Mouse (Mus musculus) hindbrain, embryonic 12.5 days (tissue): ENCODE measurements around the gene S1pr1. TPM values are rescaled to one million over a fixed set of nuclear protein-coding genes. Genes with fewer than 3 reads are reported as not detected.

Experiments
- ATAC-seq: fragments of 200-750 bp; cut with Nextera tagmentation; 2 replicates; pipeline ENCODE4 v1.8.0; 2017; ENCODE audit warnings: moderate TSS enrichment; ENCODE audit not compliant: low FRiP score
- H3K27ac ChIP-seq: fragments of 300-500 bp; sonication (generic); 2 replicates; pipeline ENCODE4 v1.5.1; 2016; ENCODE audit warnings: mild to moderate bottlenecking
- H3K27me3 ChIP-seq: fragments of 300-500 bp; sonication (generic); 2 replicates; pipeline ENCODE4 v1.6.1; 2016; ENCODE audit warnings: mild to moderate bottlenecking
- H3K36me3 ChIP-seq: fragments of 300-500 bp; sonication (generic); 2 replicates; pipeline ENCODE4 v1.6.1; 2016; ENCODE audit warnings: mild to moderate bottlenecking
- H3K4me1 ChIP-seq: fragments of 300-500 bp; sonication (generic); 2 replicates; pipeline ENCODE4 v1.6.1; 2016
- H3K4me2 ChIP-seq: fragments of 300-500 bp; sonication (generic); replicated peaks from 2 replicates; pipeline ENCODE4 v1.6.1; 2016; ENCODE audit warnings: mild to moderate bottlenecking
- H3K4me3 ChIP-seq: fragments of 300-500 bp; sonication (generic); 2 replicates; pipeline ENCODE4 v1.5.1; 2016; ENCODE audit warnings: mild to moderate bottlenecking
- H3K9ac ChIP-seq: fragments of 300-500 bp; sonication (generic); 2 replicates; pipeline ENCODE4 v1.6.1; 2016; ENCODE audit warnings: mild to moderate bottlenecking, moderate library complexity
- H3K9me3 ChIP-seq: fragments of 300-500 bp; sonication (generic); replicated peaks from 2 replicates; pipeline ENCODE4 v1.6.1; 2016; ENCODE audit warnings: mild to moderate bottlenecking
- WGBS: fragments of 180-500 bp; shearing (Covaris S2); methylation state at CpG from one replicate; pipeline ENCODE4 v1.1.7; 2016; 5-methylcytosine and 5-hydroxymethylcytosine counted together
- polyA plus RNA-seq: library from polyadenylated mRNA; unstranded; fragments of >200 nt; fragmentation: Nextera tagmentation; extraction: Ambion mirVana; gene quantifications from 2 replicates; pipeline ENCODE4 v1.2.1, GENCODE M21; 2016

Gene S1pr1
- 17.1 and 22.5 TPM in 2 replicates for polyA plus RNA-seq

DNA sequence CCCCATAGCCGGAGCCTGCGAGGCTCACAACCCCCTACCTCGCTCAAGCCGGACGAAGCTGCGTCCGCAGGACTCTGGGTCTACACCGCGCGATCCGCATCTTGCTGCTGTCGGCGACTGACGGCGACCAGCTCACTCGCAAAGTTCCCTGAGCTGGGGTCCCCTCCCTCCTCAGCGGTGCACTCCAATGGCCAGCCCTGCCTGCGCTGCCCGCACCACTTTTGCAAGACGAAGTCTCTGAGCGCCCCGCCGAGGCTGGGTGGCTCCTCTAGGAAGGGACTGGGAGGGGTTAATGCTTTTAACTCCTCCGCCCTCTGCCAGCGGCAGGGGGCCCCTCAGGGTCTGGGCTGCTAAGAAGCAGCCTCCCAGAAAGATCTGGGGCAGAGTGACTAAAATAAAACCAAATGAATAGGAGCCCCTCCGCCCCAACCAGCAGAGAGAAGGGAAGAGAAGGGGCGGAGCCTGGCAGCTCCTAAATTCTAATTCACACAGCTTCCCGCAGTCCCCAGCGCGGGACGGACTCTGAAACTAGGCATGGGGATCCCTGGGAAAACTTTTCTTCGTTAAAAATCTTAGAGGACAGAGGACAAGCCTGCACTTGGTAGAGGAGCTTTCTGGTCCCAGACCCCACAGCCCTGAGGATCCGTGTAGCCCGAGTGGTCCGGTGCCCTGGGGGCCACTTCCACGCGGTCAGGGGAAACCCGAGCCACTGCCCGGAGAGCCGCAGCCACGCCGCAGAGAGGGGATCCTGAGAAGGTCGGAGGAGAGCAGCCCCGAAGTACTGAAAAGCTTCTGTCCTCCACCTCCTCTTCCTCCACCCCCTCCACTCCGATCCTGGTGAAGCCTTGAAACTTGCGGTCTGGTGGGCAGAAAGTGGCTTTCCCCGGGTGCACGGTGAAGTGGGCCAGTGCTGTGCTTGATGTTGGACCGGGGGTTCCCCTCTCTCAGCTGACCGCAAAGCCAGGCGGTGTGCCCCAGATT is at the start of gene S1pr1:
Gene S1pr1 (minus strand): TSS at position 402 of the 981 bp plus-strand sequence.
- peak within 1 kb of the TSS; percentile 64 for H3K9ac ChIP-seq
- H3K27me3 ChIP-seq, result peaks cover 8% of the 10 kb centered on the region
- under 1% methylated on average over 51 of the region's 51 CpGs for WGBS
- H3K9me3 ChIP-seq, result no peaks in the 10 kb centered on the region
- peak within 1 kb of the TSS; percentile 49 for H3K4me3 ChIP-seq
- peak; percentile 92 for ATAC-seq
- H3K4me1 ChIP-seq, result peaks cover 12% of the 10 kb centered on the region
- peak within 1 kb of the TSS; percentile 74 for H3K27ac ChIP-seq
- peak within 1 kb of the TSS; percentile 78 for H3K4me2 ChIP-seq
- no peaks in the 10 kb centered on the region for H3K36me3 ChIP-seq

DNA sequence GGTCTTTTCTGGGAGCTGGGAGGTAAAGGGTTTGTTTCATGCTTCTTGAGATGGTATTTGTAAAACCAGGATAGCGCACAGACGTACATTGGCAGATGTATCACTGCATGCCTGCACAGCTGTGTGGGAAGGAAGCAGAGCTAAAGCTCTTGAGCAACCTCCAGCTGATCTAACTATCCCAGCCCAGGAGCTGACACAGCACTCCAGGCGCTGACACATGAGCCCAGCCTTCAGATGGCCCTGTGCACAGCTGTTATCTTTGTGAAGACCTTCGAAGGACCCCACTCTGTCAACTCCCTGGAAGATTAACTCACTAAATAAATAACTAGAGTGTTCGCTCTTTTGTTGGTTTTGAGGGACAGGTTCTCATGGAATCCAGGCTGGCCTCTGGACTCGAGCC is 48.4 kb upstream of the S1pr1 start:
- no peaks in the 10 kb centered on the region for H3K4me1 ChIP-seq
- no peak overlapping the region for H3K4me2 ChIP-seq
- no peaks in the 10 kb centered on the region for H3K27me3 ChIP-seq
- no peak for ATAC-seq
- no peaks in the 10 kb centered on the region for H3K36me3 ChIP-seq
- H3K4me3 ChIP-seq, result no peak overlapping the region
- no peak overlapping the region for H3K27ac ChIP-seq
- H3K9ac ChIP-seq, result no peak overlapping the region
- WGBS, result 64% methylated on average over 6 of the region's 6 CpGs
- H3K9me3 ChIP-seq, result no peaks in the 10 kb centered on the region

DNA sequence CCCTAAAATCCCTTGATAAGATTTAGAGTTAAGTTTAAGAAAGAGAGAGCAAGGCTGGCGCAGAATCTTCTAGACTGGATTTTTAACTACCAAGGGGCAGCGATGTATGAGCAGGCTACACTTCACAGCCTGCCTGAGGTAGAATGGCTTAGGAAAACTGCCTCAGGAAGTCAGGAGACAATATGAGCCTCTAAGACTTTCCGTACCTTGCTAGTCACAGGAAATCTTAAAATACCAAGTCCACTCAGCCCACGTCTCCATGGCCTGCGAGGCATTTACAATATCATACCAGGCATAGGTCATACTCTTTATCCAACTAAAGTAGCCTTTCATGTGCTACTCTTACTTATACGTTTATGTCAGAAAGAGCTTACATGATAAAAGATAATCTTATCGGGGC is 48.0 kb upstream of the S1pr1 start:
- Histone ChIP-seq H3K9me3 (no peaks in the 10 kb centered on the region), H3K27ac (no peak overlapping the region), H3K4me2 (no peak overlapping the region), H3K4me1 (no peaks in the 10 kb centered on the region), H3K36me3 (no peaks in the 10 kb centered on the region), H3K27me3 (no peaks in the 10 kb centered on the region), H3K4me3 (no peak overlapping the region), H3K9ac (no peak overlapping the region)
- 81% methylated on average over 7 of the region's 7 CpGs for WGBS
- ATAC-seq, result no peak

DNA sequence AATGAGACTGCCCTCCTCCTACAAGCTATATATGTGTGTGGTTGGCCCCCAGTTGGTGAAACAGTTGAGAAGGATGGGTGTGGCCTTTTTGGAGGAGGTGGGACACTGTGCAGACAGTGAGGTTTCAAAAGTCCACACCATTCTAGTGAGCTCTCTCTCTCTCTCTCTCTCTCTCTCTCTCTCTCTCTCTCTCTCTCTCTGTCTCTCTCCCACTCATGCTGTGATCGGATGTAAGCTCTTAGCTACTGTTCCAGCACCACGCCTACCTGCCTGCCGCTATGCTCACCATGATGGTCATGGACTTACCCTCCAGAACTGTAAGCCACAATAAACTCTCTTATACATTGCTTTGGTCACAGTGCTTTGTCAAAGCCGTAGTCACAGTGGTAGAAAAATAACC is 44.8 kb upstream of the S1pr1 start:
- 93% methylated on average over 4 of the region's 4 CpGs for WGBS
- Histone ChIP-seq H3K4me3 (no peak overlapping the region), H3K9me3 (no peaks in the 10 kb centered on the region), H3K27ac (no peak overlapping the region), H3K4me1 (no peaks in the 10 kb centered on the region), H3K27me3 (no peaks in the 10 kb centered on the region), H3K36me3 (no peaks in the 10 kb centered on the region), H3K9ac (no peak overlapping the region), H3K4me2 (no peak overlapping the region)
- ATAC-seq, result no peak

DNA sequence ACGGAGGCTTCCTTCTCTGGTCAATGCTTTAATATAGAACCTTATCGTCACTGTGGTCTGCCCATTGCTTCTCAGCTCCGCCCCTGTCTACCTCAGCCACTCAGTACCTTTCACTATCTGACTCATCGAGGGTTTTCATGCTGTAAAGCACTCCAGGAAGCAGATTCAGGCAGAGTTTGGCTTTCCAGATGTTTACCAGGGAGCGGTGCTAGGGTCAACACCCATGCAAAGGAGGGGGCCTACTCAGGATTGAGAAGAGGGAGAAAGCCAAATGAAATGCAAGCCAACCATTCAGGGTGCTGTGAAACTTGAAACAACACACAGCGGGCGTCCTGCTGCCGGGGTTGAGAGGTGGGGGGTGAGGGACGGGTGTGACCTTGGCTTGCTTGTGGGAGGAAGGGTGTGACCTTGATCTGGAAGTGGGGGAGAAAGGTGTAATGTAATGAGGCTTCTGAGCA is 43.6 kb upstream of the S1pr1 start:
- ATAC-seq, result no peak
- H3K4me3 ChIP-seq, result no peak overlapping the region
- H3K27me3 ChIP-seq, result no peaks in the 10 kb centered on the region
- no peak overlapping the region for H3K4me2 ChIP-seq
- no peak overlapping the region for H3K27ac ChIP-seq
- no peaks in the 10 kb centered on the region for H3K36me3 ChIP-seq
- H3K9me3 ChIP-seq, result no peaks in the 10 kb centered on the region
- no peak overlapping the region for H3K9ac ChIP-seq
- no peaks in the 10 kb centered on the region for H3K4me1 ChIP-seq
- 13% methylated on average over 9 of the region's 9 CpGs for WGBS

DNA sequence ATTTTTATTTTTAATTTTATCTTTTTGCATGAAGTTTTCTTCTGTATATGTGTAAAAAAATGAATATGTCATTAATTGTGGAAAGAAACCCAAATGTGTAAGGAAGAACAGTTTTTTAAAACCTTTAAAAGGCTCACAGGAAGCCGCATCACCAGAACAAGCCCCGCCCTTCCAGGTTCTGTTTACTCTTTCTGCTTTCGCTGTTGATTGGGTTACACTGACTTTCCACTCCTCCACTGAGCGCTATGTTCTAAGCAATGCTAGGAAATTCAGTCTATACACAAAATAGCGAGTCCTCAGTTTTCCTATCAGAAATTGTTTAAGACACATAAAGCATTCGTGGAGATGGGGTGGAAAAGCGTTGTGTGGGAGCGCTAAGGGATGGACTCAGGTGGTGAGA is 39.6 kb upstream of the S1pr1 start:
- Histone ChIP-seq H3K27me3 (no peaks in the 10 kb centered on the region), H3K4me1 (no peaks in the 10 kb centered on the region), H3K4me3 (no peak overlapping the region), H3K9me3 (no peaks in the 10 kb centered on the region), H3K9ac (no peak overlapping the region), H3K4me2 (no peak overlapping the region), H3K27ac (no peak overlapping the region), H3K36me3 (no peaks in the 10 kb centered on the region)
- no peak for ATAC-seq
- WGBS, result 59% methylated on average over 8 of the region's 8 CpGs

DNA sequence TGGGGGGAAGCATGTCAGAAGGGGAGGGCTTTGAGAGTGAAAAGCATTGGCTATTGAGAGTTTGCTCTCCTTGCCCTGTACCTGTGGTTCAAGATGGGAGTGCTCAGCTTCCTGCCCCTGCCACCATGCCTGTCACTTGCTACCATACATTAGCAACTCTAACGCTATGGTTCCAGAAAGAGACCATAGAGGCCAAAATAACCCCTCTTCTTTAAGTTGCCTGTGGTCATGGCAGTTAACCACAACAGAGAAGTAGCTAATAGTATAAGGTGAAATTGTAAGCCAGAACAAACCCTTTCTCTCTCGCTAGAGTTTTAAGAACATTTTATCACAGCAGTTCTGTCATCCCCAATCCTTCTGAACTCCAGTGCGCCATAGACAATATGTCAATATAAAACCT is 35.5 kb upstream of the S1pr1 start:
- Histone ChIP-seq H3K9me3 (no peaks in the 10 kb centered on the region), H3K4me2 (no peak overlapping the region), H3K27me3 (no peaks in the 10 kb centered on the region), H3K9ac (no peak overlapping the region), H3K36me3 (no peaks in the 10 kb centered on the region), H3K4me3 (no peak overlapping the region), H3K27ac (no peak overlapping the region), H3K4me1 (no peaks in the 10 kb centered on the region)
- WGBS, result 92% methylated on average over 3 of the region's 3 CpGs
- ATAC-seq, result no peak

DNA sequence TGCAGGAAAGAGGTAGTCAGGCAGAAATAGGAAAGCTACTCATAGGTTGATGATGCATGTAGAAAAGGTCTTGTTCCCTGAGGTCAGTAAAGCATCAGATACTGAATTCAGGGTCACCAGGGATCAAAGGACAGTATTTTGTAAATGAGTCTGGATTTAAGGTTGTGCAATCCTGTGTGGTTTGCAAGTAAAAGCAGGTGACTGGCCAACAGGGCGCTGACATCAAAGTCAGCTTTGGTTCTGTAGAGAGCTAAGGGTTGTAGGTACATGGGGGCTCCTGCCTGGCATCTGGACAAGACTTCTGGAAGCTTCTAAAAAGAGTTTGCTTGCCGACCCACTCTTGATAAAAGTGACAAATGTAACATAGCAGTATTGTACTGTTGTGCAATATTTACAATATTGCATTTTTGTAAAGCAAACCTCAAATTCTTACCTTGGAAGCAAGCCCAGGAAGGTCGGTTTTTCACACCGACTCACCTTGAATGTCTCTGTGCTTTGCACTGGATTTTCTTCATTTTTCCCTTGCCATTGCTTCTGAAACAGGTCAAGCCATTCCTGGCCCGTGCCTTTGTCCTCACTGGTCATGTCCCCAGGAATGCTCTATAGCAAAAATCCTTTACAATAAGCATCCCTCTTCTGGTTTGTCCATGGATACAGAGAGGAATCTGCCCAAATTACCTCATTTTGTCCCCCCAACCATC is 33.6 kb upstream of the S1pr1 start:
- no peak overlapping the region for H3K4me2 ChIP-seq
- no peak overlapping the region for H3K27ac ChIP-seq
- H3K9me3 ChIP-seq, result no peaks in the 10 kb centered on the region
- no peaks in the 10 kb centered on the region for H3K36me3 ChIP-seq
- no peak overlapping the region for H3K9ac ChIP-seq
- no peak for ATAC-seq
- no peaks in the 10 kb centered on the region for H3K4me1 ChIP-seq
- H3K27me3 ChIP-seq, result no peaks in the 10 kb centered on the region
- H3K4me3 ChIP-seq, result no peak overlapping the region
- WGBS, result 79% methylated on average over 5 of the region's 5 CpGs

DNA sequence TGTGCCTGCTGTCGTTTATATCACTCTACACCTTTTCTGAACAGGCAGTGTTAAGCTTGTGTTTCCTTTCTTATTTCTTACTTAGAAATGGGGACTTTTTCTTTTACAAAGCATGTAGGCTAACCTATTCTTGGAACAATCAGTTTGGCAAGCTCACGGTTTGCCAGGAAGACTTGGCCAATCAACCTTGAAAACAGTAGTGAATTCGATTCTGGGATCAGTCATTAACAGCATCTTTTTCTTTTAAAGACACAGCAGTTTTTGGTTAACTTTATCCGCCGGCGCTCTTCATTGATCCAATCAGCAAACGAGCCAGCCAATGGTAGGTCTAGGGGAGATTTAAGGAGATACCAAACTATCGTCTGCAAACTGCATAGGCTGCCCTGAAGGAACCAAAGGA is 31.6 kb upstream of the S1pr1 start:
- Histone ChIP-seq H3K27me3 (no peaks in the 10 kb centered on the region), H3K4me2 (no peak overlapping the region), H3K27ac (no peak overlapping the region), H3K4me1 (no peaks in the 10 kb centered on the region), H3K4me3 (no peak overlapping the region), H3K9me3 (no peaks in the 10 kb centered on the region), H3K36me3 (no peaks in the 10 kb centered on the region), H3K9ac (no peak overlapping the region)
- WGBS, result 88% methylated on average over 8 of the region's 8 CpGs
- ATAC-seq, result no peak

DNA sequence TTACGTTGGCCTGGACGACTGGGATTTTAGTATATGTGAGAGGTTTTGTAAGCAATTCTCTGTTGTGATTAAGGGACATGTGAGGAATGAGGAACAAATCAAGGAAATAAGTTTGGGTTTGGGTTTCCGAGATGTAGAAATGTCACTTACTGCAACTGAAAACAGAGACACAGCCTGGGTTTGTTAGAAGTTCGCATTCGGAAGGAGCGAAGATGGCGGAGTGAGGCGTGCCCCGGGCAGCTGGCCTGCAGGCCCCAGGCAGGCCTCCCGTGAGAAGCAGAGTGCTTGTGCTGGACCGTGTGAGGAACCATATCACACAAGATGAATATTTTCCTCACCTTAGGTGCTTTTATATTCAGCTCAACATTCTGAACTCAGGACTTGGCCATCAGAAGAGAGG is 30.2 kb upstream of the S1pr1 start:
- Histone ChIP-seq H3K4me1 (no peaks in the 10 kb centered on the region), H3K27me3 (no peaks in the 10 kb centered on the region), H3K4me3 (no peak overlapping the region), H3K36me3 (no peaks in the 10 kb centered on the region), H3K9ac (no peak overlapping the region), H3K27ac (no peak overlapping the region), H3K4me2 (no peak overlapping the region), H3K9me3 (no peaks in the 10 kb centered on the region)
- ATAC-seq, result no peak
- WGBS, result 90% methylated on average over 11 of the region's 11 CpGs

DNA sequence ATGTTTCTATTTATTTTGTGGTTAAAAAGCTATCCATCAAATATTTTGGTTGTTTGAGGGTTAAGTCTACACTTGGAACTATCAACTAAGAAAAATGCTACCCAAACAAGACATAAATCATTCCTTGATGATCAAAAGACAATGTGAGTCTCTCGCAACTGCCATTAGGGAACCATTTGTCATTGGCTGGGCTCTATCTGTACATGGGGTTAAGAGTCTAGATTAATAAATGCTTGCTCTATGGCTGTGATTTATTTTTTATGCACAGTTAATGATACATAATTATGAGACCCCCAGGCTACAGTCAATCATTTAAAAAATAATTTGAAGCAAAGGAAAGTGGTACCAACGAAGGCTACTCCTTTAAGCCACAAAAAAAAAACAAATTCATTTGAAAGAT is 23.7 kb upstream of the S1pr1 start:
- Histone ChIP-seq H3K27me3 (no peaks in the 10 kb centered on the region), H3K4me2 (no peak overlapping the region), H3K4me3 (no peak overlapping the region), H3K4me1 (peaks cover 5% of the 10 kb centered on the region), H3K27ac (no peak overlapping the region), H3K9ac (no peak overlapping the region), H3K9me3 (no peaks in the 10 kb centered on the region), H3K36me3 (no peaks in the 10 kb centered on the region)
- ATAC-seq, result no peak
- WGBS, result 43% methylated on average over 2 of the region's 2 CpGs

DNA sequence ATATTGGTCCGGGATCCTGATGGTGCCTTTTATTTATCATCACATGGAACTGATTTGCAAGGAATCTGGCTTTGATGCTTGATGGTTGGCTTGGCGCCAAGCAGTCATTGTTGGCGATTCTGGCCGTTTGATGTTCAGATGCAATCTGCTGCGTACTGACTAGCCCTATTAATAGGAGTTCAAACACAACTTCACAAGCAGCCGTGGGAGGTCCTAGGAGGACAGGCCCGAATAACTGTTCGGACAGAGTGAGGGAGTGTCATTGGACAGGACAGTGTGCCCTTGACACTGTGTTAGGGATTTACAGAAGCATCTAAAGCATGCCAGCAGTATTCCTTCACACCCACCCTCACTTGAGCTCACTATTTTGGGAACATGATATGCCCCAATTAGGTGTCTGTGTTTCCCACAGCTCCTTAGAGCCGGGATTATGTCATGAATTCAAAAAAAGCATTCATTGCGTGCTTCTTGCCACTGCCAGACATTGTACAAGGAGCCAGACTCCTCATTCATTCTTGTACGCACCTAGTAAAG is 23.0 kb upstream of the S1pr1 start:
- Histone ChIP-seq H3K27ac (no peak overlapping the region), H3K9me3 (no peaks in the 10 kb centered on the region), H3K4me2 (no peak overlapping the region), H3K9ac (no peak overlapping the region), H3K4me1 (peaks cover 5% of the 10 kb centered on the region), H3K4me3 (no peak overlapping the region), H3K27me3 (no peaks in the 10 kb centered on the region), H3K36me3 (no peaks in the 10 kb centered on the region)
- WGBS, result 46% methylated on average over 11 of the region's 11 CpGs
- ATAC-seq, result peak; percentile 58
